Mouse (Mus musculus): ENCODE results near the gene Aloxe3. TPM values are rescaled to one million over a fixed set of nuclear protein-coding genes. Genes with fewer than 3 reads are reported as not detected.

Aloxe3 gene
- total RNA-seq, 1 experiment: 0.49 TPM

DNA sequence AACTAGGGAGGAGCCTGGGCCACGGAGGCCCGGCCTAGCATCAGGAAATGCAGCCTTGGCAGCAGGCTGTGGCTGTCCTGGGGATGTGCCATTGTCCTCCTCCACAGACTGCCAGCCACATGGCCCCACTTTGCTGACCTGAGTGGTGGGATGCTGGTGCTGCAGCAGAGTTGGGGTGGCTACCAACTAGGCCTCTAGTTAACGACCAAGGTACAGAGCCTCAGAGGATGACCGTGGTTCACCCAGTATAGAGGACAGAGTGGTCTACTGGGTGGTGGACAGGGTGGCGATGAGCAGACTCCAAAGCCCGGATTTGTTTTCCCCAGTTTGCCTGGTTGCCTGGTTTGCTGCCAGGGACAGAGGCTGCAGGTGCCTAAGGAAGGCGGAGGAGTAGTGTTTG lies 49.0 kb downstream of the Aloxe3 start:
- H3K9me3 ChIP-seq (ENCODE audit: control insufficient read depth, insufficient read depth, low read depth, low read length): no peaks in the 10 kb centered on the region
- no peak overlapping the region for H3K4me3 ChIP-seq (ENCODE audit: insufficient read depth in 1 of 2, low read depth in 1 of 2, low read length in 2 of 2, poor library complexity in 1 of 2, severe bottlenecking in 1 of 2)
- DNase-seq (ENCODE audit: low read depth, low spot score): no peak
- no peak overlapping the region for H3K9ac ChIP-seq (ENCODE audit: insufficient read depth, low read depth, low read length, poor library complexity, severe bottlenecking)
- H3K27ac ChIP-seq (ENCODE audit: insufficient read depth, low read depth, low read length, poor library complexity, severe bottlenecking): no peak overlapping the region
- H3K36me3 ChIP-seq (ENCODE audit: control insufficient read depth, insufficient read depth, low read length, poor library complexity, severe bottlenecking): no peaks in the 10 kb centered on the region
- H3K4me1 ChIP-seq (ENCODE audit: control insufficient read depth in 2 of 2, insufficient read depth in 2 of 2, low read length in 2 of 2, poor library complexity in 1 of 2): no peaks in the 10 kb centered on the region
- in situ Hi-C loops (cut with MboI; ENCODE audit: low sequenced_read_pairs in 2 of 2, unreplicated experiment in 2 of 2): no loop called here
- no peak for TF ChIP-seq ZC3H11A (IDR thresholded peaks at IDR 0.05; ENCODE audit: borderline replicate concordance, low read depth, low read length)
- TF ChIP-seq HCFC1 (IDR thresholded peaks at IDR 0.05; ENCODE audit: borderline replicate concordance, insufficient read depth, low read length): no peak
- no peak for TF ChIP-seq MAFK (IDR thresholded peaks at IDR 0.05; ENCODE audit: insufficient read depth, low read depth, low read length)
- TF ChIP-seq ZNF384 (IDR thresholded peaks at IDR 0.05; ENCODE audit: low read depth, low read length): no peak
- TF ChIP-seq CHD2 (IDR thresholded peaks at IDR 0.05; ENCODE audit: low read depth, low read length): no peak

DNA sequence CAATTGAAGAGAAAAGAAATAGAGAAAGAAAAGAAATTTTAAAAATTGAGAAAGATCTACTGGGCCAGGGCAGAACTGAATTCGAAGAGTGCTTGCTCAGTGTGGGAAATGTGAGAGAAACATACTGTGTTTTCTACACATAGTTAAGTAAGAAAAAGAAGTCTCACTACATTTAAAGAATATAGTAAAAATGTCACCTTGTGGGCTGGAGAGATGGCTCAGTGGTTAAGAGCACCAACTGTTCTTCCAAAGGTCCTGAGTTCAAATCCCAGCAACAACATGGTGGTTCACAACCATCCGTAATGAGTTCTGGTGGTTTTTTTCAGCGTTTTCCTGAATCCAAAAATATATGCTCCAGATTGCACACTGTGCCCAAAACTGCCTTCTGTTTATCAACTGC lies 52.8 kb downstream of the Aloxe3 start:
- Histone ChIP-seq H3K4me3 (ENCODE audit: insufficient read depth in 1 of 2, low read depth in 1 of 2, low read length in 2 of 2, poor library complexity in 1 of 2, severe bottlenecking in 1 of 2) (no peak overlapping the region), H3K9me3 (ENCODE audit: control insufficient read depth, insufficient read depth, low read depth, low read length) (no peaks in the 10 kb centered on the region), H3K27ac (ENCODE audit: insufficient read depth, low read depth, low read length, poor library complexity, severe bottlenecking) (no peak overlapping the region), H3K4me1 (ENCODE audit: control insufficient read depth in 2 of 2, insufficient read depth in 2 of 2, low read length in 2 of 2, poor library complexity in 1 of 2) (no peaks in the 10 kb centered on the region), H3K9ac (ENCODE audit: insufficient read depth, low read depth, low read length, poor library complexity, severe bottlenecking) (no peak overlapping the region), H3K36me3 (ENCODE audit: control insufficient read depth, insufficient read depth, low read length, poor library complexity, severe bottlenecking) (no peaks in the 10 kb centered on the region)
- in situ Hi-C loops (cut with MboI; ENCODE audit: low sequenced_read_pairs in 2 of 2, unreplicated experiment in 2 of 2): no loop called here
- no peak for TF ChIP-seq CHD2 (IDR thresholded peaks at IDR 0.05; ENCODE audit: low read depth, low read length)
- no peak for TF ChIP-seq ZNF384 (IDR thresholded peaks at IDR 0.05; ENCODE audit: low read depth, low read length)
- TF ChIP-seq MAFK (IDR thresholded peaks at IDR 0.05; ENCODE audit: insufficient read depth, low read depth, low read length): no peak
- TF ChIP-seq HCFC1 (IDR thresholded peaks at IDR 0.05; ENCODE audit: borderline replicate concordance, insufficient read depth, low read length): no peak
- TF ChIP-seq ZC3H11A (IDR thresholded peaks at IDR 0.05; ENCODE audit: borderline replicate concordance, low read depth, low read length): no peak
- no peak for DNase-seq (ENCODE audit: low read depth, low spot score)

DNA sequence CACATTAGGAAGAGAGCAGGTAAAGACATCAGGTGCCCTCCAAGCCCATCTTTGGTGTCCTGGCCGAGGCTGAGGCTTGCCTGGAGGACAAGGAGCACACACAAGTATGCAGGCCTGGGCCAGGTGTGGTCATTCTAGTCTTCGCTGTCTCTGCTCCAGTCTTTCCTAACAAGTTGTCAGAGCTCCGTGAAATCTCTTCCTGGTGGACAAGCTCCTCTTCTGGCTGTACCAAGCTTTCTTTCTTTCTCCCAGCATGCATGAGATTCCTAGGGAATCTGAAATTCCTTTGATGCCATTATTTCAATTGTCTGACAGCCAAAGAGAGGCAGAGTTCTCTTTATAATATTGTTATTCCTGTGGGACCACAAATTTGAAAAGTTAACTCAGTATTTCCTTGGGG lies 53.8 kb downstream of the Aloxe3 start:
- Histone ChIP-seq H3K4me3 (ENCODE audit: insufficient read depth in 1 of 2, low read depth in 1 of 2, low read length in 2 of 2, poor library complexity in 1 of 2, severe bottlenecking in 1 of 2) (no peak overlapping the region), H3K9me3 (ENCODE audit: control insufficient read depth, insufficient read depth, low read depth, low read length) (no peaks in the 10 kb centered on the region), H3K9ac (ENCODE audit: insufficient read depth, low read depth, low read length, poor library complexity, severe bottlenecking) (no peak overlapping the region), H3K4me1 (ENCODE audit: control insufficient read depth in 2 of 2, insufficient read depth in 2 of 2, low read length in 2 of 2, poor library complexity in 1 of 2) (no peaks in the 10 kb centered on the region), H3K36me3 (ENCODE audit: control insufficient read depth, insufficient read depth, low read length, poor library complexity, severe bottlenecking) (no peaks in the 10 kb centered on the region), H3K27ac (ENCODE audit: insufficient read depth, low read depth, low read length, poor library complexity, severe bottlenecking) (no peak overlapping the region)
- no peak for DNase-seq (ENCODE audit: low read depth, low spot score)
- in situ Hi-C loops (cut with MboI; ENCODE audit: low sequenced_read_pairs in 2 of 2, unreplicated experiment in 2 of 2): no loop called here
- TF ChIP-seq ZC3H11A (IDR thresholded peaks at IDR 0.05; ENCODE audit: borderline replicate concordance, low read depth, low read length) (no peak), CHD2 (IDR thresholded peaks at IDR 0.05; ENCODE audit: low read depth, low read length) (no peak), HCFC1 (IDR thresholded peaks at IDR 0.05; ENCODE audit: borderline replicate concordance, insufficient read depth, low read length) (no peak), MAFK (IDR thresholded peaks at IDR 0.05; ENCODE audit: insufficient read depth, low read depth, low read length) (no peak), ZNF384 (IDR thresholded peaks at IDR 0.05; ENCODE audit: low read depth, low read length) (no peak)

DNA sequence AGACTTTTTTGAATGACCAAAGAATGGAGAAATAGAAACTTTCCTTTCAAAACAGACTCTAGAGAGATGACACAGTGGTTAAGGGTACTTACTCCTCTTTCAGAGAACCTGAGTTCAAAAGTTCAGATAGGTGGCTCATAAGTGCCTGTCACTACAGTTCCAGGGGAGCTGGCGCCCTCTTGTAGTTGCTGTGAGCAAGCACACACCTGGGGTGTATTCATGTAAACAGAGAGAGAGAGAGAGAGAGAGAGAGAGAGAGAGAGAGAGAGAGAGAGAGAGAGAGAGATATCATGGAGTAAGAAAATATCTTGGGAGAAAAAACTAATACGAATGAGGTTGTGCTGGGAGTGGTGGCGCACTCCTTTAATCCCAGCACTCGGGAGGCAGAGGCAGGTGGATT lies 54.4 kb downstream of the Aloxe3 start:
- no peak overlapping the region for H3K9ac ChIP-seq (ENCODE audit: insufficient read depth, low read depth, low read length, poor library complexity, severe bottlenecking)
- H3K4me3 ChIP-seq (ENCODE audit: insufficient read depth in 1 of 2, low read depth in 1 of 2, low read length in 2 of 2, poor library complexity in 1 of 2, severe bottlenecking in 1 of 2): no peak overlapping the region
- H3K27ac ChIP-seq (ENCODE audit: insufficient read depth, low read depth, low read length, poor library complexity, severe bottlenecking): no peak overlapping the region
- no peaks in the 10 kb centered on the region for H3K4me1 ChIP-seq (ENCODE audit: control insufficient read depth in 2 of 2, insufficient read depth in 2 of 2, low read length in 2 of 2, poor library complexity in 1 of 2)
- no peaks in the 10 kb centered on the region for H3K9me3 ChIP-seq (ENCODE audit: control insufficient read depth, insufficient read depth, low read depth, low read length)
- TF ChIP-seq HCFC1 (IDR thresholded peaks at IDR 0.05; ENCODE audit: borderline replicate concordance, insufficient read depth, low read length) (no peak), ZC3H11A (IDR thresholded peaks at IDR 0.05; ENCODE audit: borderline replicate concordance, low read depth, low read length) (no peak), ZNF384 (IDR thresholded peaks at IDR 0.05; ENCODE audit: low read depth, low read length) (no peak), CHD2 (IDR thresholded peaks at IDR 0.05; ENCODE audit: low read depth, low read length) (no peak), MAFK (IDR thresholded peaks at IDR 0.05; ENCODE audit: insufficient read depth, low read depth, low read length) (no peak)
- no peaks in the 10 kb centered on the region for H3K36me3 ChIP-seq (ENCODE audit: control insufficient read depth, insufficient read depth, low read length, poor library complexity, severe bottlenecking)
- in situ Hi-C loops (cut with MboI; ENCODE audit: low sequenced_read_pairs in 2 of 2, unreplicated experiment in 2 of 2): no loop called here
- DNase-seq (ENCODE audit: low read depth, low spot score): no peak

DNA sequence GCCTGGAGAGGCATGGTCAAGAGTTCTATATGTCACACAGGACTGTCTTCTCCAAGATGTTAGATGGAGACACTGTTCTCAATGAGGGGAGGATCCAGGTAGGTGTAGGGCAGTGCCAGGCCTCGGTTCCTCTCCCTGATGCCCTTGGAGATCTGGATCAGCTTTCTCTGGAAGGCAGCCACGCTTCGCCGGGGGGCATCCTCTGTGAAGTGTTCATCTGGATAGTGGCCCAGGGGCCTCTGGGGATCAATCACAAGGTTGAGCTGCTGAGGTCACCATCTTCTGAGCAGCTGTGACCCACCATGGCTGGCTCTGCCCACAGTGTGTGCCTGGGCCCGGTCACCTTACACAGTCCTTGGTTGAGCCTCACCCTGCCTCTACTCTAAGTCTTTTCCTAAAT lies 59.3 kb downstream of the Aloxe3 start:
- Histone ChIP-seq H3K27ac (ENCODE audit: insufficient read depth, low read depth, low read length, poor library complexity, severe bottlenecking) (no peak overlapping the region), H3K36me3 (ENCODE audit: control insufficient read depth, insufficient read depth, low read length, poor library complexity, severe bottlenecking) (no peaks in the 10 kb centered on the region), H3K9ac (ENCODE audit: insufficient read depth, low read depth, low read length, poor library complexity, severe bottlenecking) (no peak overlapping the region), H3K9me3 (ENCODE audit: control insufficient read depth, insufficient read depth, low read depth, low read length) (no peaks in the 10 kb centered on the region), H3K4me3 (ENCODE audit: insufficient read depth in 1 of 2, low read depth in 1 of 2, low read length in 2 of 2, poor library complexity in 1 of 2, severe bottlenecking in 1 of 2) (no peak overlapping the region), H3K4me1 (ENCODE audit: control insufficient read depth in 2 of 2, insufficient read depth in 2 of 2, low read length in 2 of 2, poor library complexity in 1 of 2) (no peaks in the 10 kb centered on the region)
- in situ Hi-C loops (cut with MboI; ENCODE audit: low sequenced_read_pairs in 2 of 2, unreplicated experiment in 2 of 2): no loop called here
- no peak for DNase-seq (ENCODE audit: low read depth, low spot score)
- no peak for TF ChIP-seq CHD2 (IDR thresholded peaks at IDR 0.05; ENCODE audit: low read depth, low read length)
- no peak for TF ChIP-seq ZC3H11A (IDR thresholded peaks at IDR 0.05; ENCODE audit: borderline replicate concordance, low read depth, low read length)
- no peak for TF ChIP-seq MAFK (IDR thresholded peaks at IDR 0.05; ENCODE audit: insufficient read depth, low read depth, low read length)

All from ES-E14 (cell line).